Comparison of ENCODE assay signal across 20 mouse cellular contexts in the genomic region with DNA sequence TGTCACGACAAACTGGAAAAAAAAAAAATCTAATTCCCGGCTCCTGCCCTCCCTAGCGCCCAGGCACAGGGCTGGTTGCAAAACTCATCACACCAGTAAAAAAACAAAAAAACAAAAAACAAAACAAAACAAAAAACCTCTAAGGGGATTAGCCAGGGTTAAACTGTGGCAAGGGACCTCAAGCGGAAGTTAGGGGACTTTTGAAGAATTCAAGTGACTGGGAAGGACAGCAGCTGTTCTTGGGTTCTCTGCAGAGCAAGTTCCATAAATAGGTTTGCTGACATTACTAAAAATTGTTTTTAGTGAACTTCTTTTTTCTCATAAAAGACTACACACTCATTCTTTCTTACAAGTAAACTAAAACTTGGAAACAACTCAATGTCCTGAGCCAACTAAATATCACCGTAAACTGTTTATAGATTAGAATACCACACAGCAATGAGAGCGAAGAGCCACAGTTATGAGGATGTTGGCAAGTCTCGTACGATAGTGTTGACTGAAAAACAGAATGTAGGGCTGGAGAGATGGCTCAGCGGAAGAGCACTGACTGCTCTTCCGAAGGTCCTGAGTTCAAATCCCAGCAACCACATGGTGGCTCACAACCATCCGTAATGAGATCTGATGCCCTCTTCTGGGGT. TPM values are rescaled to one million over a fixed set of nuclear protein-coding genes. Genes with fewer than 3 reads are reported as not detected.
A peak's percentile ranks its signal among the peaks of the same experiment; 100 is the strongest.
DNase-seq lines count a peak whose midpoint lies in the region; ATAC-seq and TF ChIP-seq lines count a peak whose summit lies in the region.
"Had no signal": no experiment of that assay in that cellular context is flagged by ENCODE, and none has a peak within 500 bp of the region (broad histone marks: within the 10 kb centered on the region; RNA-seq: fewer than 3 reads in every experiment).

No protein-coding gene starts in this region.

- ATAC-seq in embryonic facial prominence, embryonic 14.5 days (ENCODE audit: low read depth), result no peak
- no peak for ATAC-seq in kidney, postnatal 0 days (replicated peaks; ENCODE audit: low FRiP score, low read depth)
- ATAC-seq in embryonic facial prominence, embryonic 15.5 days (ENCODE audit: insufficient number of reproducible peaks, low FRiP score, low TSS enrichment, low read depth), result no peak
- no peak for ATAC-seq in activated CD4-positive, CD25-positive, alpha-beta regulatory T cell, adult 4 months
- ATAC-seq: forebrain, embryonic 16.5 days had no signal

- no peak for TF ChIP-seq CTCF in kidney, postnatal 0 days (IDR thresholded peaks at IDR 0.05; ENCODE audit: low read depth)

- 77% methylated on average over 11 of the region's 11 CpGs for WGBS in embryonic facial prominence, embryonic 14.5 days
- 89% methylated on average over 11 of the region's 11 CpGs for WGBS in embryonic facial prominence, embryonic 10.5 days
- WGBS in kidney, postnatal 0 days, result 72% methylated on average over 11 of the region's 11 CpGs
- WGBS in embryonic facial prominence, embryonic 15.5 days, result 67% methylated on average over 11 of the region's 11 CpGs

- peak; percentile 41 for DNase-seq in embryonic facial prominence, embryonic 14.5 days (ENCODE audit: low spot score)
- DNase-seq in embryonic facial prominence, embryonic 10.5 days (ENCODE audit: low spot score), result no peak
- DNase-seq in kidney, postnatal 0 days (ENCODE audit: low spot score), result peak; percentile 79
- no peak for DNase-seq in kidney, postnatal 10 days
- peak; percentile 65 for DNase-seq in lung, postnatal 36 days
- DNase-seq in frontal cortex, postnatal 36 days (ENCODE audit: low spot score in 2 of 2), result no peak
- DNase-seq: adrenal gland, adult 8-10 months; cerebellum, adult 11-12 months; cerebellum, postnatal 36 days; heart, postnatal 10 days; kidney, adult 9 months; right cerebral cortex, adult 18-20 months had no signal

- no peaks in the 10 kb centered on the region for H3K4me1 ChIP-seq in embryonic facial prominence, embryonic 14.5 days (ENCODE audit: control insufficient read depth, insufficient read depth, low read length)
- peaks cover 7% of the 10 kb centered on the region for H3K4me1 ChIP-seq in embryonic facial prominence, embryonic 10.5 days
- no peaks in the 10 kb centered on the region for H3K4me1 ChIP-seq in kidney, postnatal 0 days (replicated peaks; ENCODE audit: insufficient read depth, low read length)
- peaks cover 8% of the 10 kb centered on the region for H3K4me1 ChIP-seq in embryonic facial prominence, embryonic 15.5 days

- 0 out of 2 replicates have a peak, but pooled peaks cover 2% of the 10 kb centered on the region for H3K9me3 ChIP-seq in embryonic facial prominence, embryonic 14.5 days (ENCODE audit: control insufficient read depth, low read length)
- peaks cover 5% of the 10 kb centered on the region for H3K9me3 ChIP-seq in embryonic facial prominence, embryonic 10.5 days
- no peaks in the 10 kb centered on the region for H3K9me3 ChIP-seq in kidney, postnatal 0 days (replicated peaks; ENCODE audit: low read length)
- no peaks in the 10 kb centered on the region for H3K9me3 ChIP-seq in embryonic facial prominence, embryonic 15.5 days (replicated peaks)
- H3K9me3 ChIP-seq: liver, embryonic 15.5 days had no signal

- no peaks in the 10 kb centered on the region for H3K27me3 ChIP-seq in embryonic facial prominence, embryonic 14.5 days (replicated peaks; ENCODE audit: control insufficient read depth, insufficient read depth, low read length)
- no peaks in the 10 kb centered on the region for H3K27me3 ChIP-seq in embryonic facial prominence, embryonic 10.5 days (replicated peaks; ENCODE audit: low read depth, poor library complexity, severe bottlenecking)
- no peaks in the 10 kb centered on the region for H3K27me3 ChIP-seq in kidney, postnatal 0 days (ENCODE audit: insufficient read depth, low read length)
- H3K27me3 ChIP-seq in embryonic facial prominence, embryonic 15.5 days, result no peaks in the 10 kb centered on the region
- H3K27me3 ChIP-seq: limb, embryonic 12.5 days; liver, embryonic 15.5 days had no signal

- no peak overlapping the region for H3K9ac ChIP-seq in embryonic facial prominence, embryonic 14.5 days (ENCODE audit: low read depth, low read length)
- H3K9ac ChIP-seq in kidney, postnatal 0 days (ENCODE audit: low read depth, low read length), result no peak overlapping the region
- H3K9ac ChIP-seq in embryonic facial prominence, embryonic 15.5 days, result no peak overlapping the region
- H3K9ac ChIP-seq: hindbrain, embryonic 14.5 days; limb, embryonic 12.5 days; liver, embryonic 15.5 days had no signal

- no peak overlapping the region for H3K4me2 ChIP-seq in embryonic facial prominence, embryonic 14.5 days (ENCODE audit: low read depth, low read length)
- H3K4me2 ChIP-seq in kidney, postnatal 0 days (ENCODE audit: low read length), result no peak overlapping the region
- H3K4me2 ChIP-seq in embryonic facial prominence, embryonic 15.5 days (replicated peaks), result no peak overlapping the region
- H3K4me2 ChIP-seq: hindbrain, embryonic 14.5 days; limb, embryonic 12.5 days; liver, embryonic 15.5 days had no signal

- no peak overlapping the region for H3K27ac ChIP-seq in embryonic facial prominence, embryonic 14.5 days (replicated peaks; ENCODE audit: low read depth, low read length)
- no peak overlapping the region for H3K27ac ChIP-seq in embryonic facial prominence, embryonic 10.5 days (replicated peaks)
- H3K27ac ChIP-seq in kidney, postnatal 0 days, result no peak overlapping the region
- H3K27ac ChIP-seq in embryonic facial prominence, embryonic 15.5 days (replicated peaks), result 0 out of 2 replicates have a peak overlapping the region, but pooled peaks have one; percentile 34
- H3K27ac ChIP-seq: hindbrain, embryonic 14.5 days; layer of hippocampus, adult 2 months; limb, embryonic 12.5 days; liver, embryonic 15.5 days had no signal

- H3K4me3 ChIP-seq in embryonic facial prominence, embryonic 14.5 days (ENCODE audit: low read depth, low read length), result no peak overlapping the region
- H3K4me3 ChIP-seq in embryonic facial prominence, embryonic 10.5 days, result no peak overlapping the region
- H3K4me3 ChIP-seq in kidney, postnatal 0 days (replicated peaks; ENCODE audit: low read depth, low read length), result no peak overlapping the region
- H3K4me3 ChIP-seq in embryonic facial prominence, embryonic 15.5 days (replicated peaks), result no peak overlapping the region
- H3K4me3 ChIP-seq: layer of hippocampus, adult 2 months; limb, embryonic 12.5 days; liver, embryonic 15.5 days; megakaryocyte, embryonic 14.5 days had no signal

- no peaks in the 10 kb centered on the region for H3K36me3 ChIP-seq in embryonic facial prominence, embryonic 14.5 days (ENCODE audit: control insufficient read depth, insufficient read depth, low read length)
- H3K36me3 ChIP-seq in embryonic facial prominence, embryonic 10.5 days (replicated peaks), result no peaks in the 10 kb centered on the region
- H3K36me3 ChIP-seq in kidney, postnatal 0 days (ENCODE audit: insufficient read depth, low read length), result no peaks in the 10 kb centered on the region
- no peaks in the 10 kb centered on the region for H3K36me3 ChIP-seq in embryonic facial prominence, embryonic 15.5 days
- H3K36me3 ChIP-seq: limb, embryonic 12.5 days; liver, embryonic 15.5 days had no signal

RNA-seq across cellular contexts. Expression of a gene that starts 6.7 kb away (rescaled TPM):
- polyA plus RNA-seq in embryonic facial prominence, embryonic 14.5 days (2014; fragmentation: Nextera tagmentation; extraction: Ambion mirVana), result 0.50 and 0.58 TPM in 2 replicates
- 0.49 and 0.55 TPM in 2 replicates for polyA plus RNA-seq in embryonic facial prominence, embryonic 10.5 days (2016; fragmentation: Nextera tagmentation; extraction: Ambion mirVana)
- polyA plus RNA-seq in kidney, postnatal 0 days (2015; fragmentation: Nextera tagmentation; extraction: Ambion mirVana), result 0.18 and 0.28 TPM in 2 replicates
- 1.5 and 1.7 TPM in 2 replicates for polyA plus RNA-seq in embryonic facial prominence, embryonic 15.5 days (2015; fragmentation: Nextera tagmentation; extraction: Ambion mirVana)
- polyA plus RNA-seq in activated CD4-positive, CD25-positive, alpha-beta regulatory T cell, adult 4 months (2017; shearing (Covaris generic)), result under 1 TPM; 0.33 to 0.42 TPM

RNA-seq across cellular contexts. Expression of a gene that starts 38.6 kb away (rescaled TPM):
- 3.2 and 3.5 TPM in 2 replicates for polyA plus RNA-seq in embryonic facial prominence, embryonic 14.5 days (2014; fragmentation: Nextera tagmentation; extraction: Ambion mirVana)
- 1.4 and 1.7 TPM in 2 replicates for polyA plus RNA-seq in embryonic facial prominence, embryonic 10.5 days (2016; fragmentation: Nextera tagmentation; extraction: Ambion mirVana)
- polyA plus RNA-seq in kidney, postnatal 0 days (2015; fragmentation: Nextera tagmentation; extraction: Ambion mirVana), result 8.1 and 9.3 TPM in 2 replicates
- polyA plus RNA-seq in embryonic facial prominence, embryonic 15.5 days (2015; fragmentation: Nextera tagmentation; extraction: Ambion mirVana), result 1.7 and 2.2 TPM in 2 replicates
- not detected for polyA plus RNA-seq in activated CD4-positive, CD25-positive, alpha-beta regulatory T cell, adult 4 months (2017; shearing (Covaris generic))

Comparison
In these comparisons a context has a peak if more than half of its experiments do, and no peak if none do; other contexts are left out.
1. DNase-seq: peak in embryonic facial prominence, embryonic 14.5 days (single experiment), kidney, postnatal 0 days (single experiment) and lung, postnatal 36 days (single experiment); none in embryonic facial prominence, embryonic 10.5 days (single experiment), kidney, postnatal 10 days (single experiment) and frontal cortex, postnatal 36 days (0 of 2).